Mouse (Mus musculus): ENCODE measurements around the gene Mpnd. TPM values are rescaled to one million over a fixed set of nuclear protein-coding genes. Genes with fewer than 3 reads are reported as not detected.
A peak's percentile ranks its signal among the peaks of the same experiment; 100 is the strongest.

Mpnd gene
- 190 and 191 TPM in 2 replicates for polyA plus RNA-seq (2015; fragmentation: Nextera tagmentation; extraction: Ambion mirVana)

DNA sequence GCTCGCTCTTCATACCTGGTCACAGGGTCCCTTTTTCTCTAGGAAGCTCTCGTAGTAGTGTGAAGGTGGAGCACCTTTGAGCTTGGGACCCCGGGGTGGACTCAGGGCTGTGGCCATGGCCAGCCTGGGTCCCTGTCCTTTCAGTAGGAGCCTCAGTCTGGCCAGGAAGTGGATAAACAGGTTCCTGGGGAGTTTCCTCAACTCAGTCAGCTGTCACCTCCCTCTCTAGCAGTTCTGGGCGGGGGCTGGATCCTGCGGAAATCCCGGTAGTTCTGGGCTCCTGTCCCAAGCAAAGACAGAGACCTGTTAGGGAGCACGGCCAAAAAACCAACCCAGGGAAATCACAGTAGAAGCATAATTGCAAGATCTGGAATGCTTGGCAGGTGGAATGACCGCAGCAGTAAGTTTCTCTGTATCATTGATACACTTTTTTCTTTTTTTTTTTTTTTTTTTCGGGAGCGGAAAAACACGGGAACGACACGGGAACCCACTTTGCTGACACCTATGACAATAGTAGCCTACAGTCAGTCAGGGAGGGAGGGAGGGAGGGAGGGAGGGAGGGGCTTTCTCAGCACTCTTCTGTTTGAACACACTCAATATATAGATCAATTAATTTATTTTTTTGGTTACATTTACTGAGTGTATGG, at the start of gene Mpnd, which contains the start of gene Stap2:
Gene Mpnd, plus strand, starts transcription at position 297 of the 647 bp plus-strand sequence.
Gene Stap2, minus strand, starts transcription at position 170 of the 647 bp plus-strand sequence.
- Histone ChIP-seq H3K27me3 (peaks cover 5% of the 10 kb centered on the region), H3K4me3 (no peak within 1 kb of the TSS), H3K9me3 (no peaks in the 10 kb centered on the region), H3K9ac (replicated peaks) (no peak within 1 kb of the TSS), H3K27ac (replicated peaks) (no peak within 1 kb of the TSS), H3K36me3 (no peaks in the 10 kb centered on the region), H3K4me1 (peaks cover 17% of the 10 kb centered on the region), H3K4me2 (replicated peaks) (no peak within 1 kb of the TSS)
- 54% methylated on average over 13 of the region's 13 CpGs for WGBS
- ATAC-seq (replicated peaks) = no peak

GRCm38 (mm10) chr17:55956129-55956528, 49.4 kb upstream of the Mpnd start:
- H3K4me2 ChIP-seq (replicated peaks) = peak overlapping the region; percentile 91
- peak; percentile 9; the same call in 1 of the 2 replicates for ATAC-seq (replicated peaks)
- H3K9ac ChIP-seq (replicated peaks) = peak overlapping the region; percentile 68
- H3K27me3 ChIP-seq = 0 out of 2 replicates have a peak, but pooled peaks cover 3% of the 10 kb centered on the region
- H3K9me3 ChIP-seq = no peaks in the 10 kb centered on the region
- peaks cover 40% of the 10 kb centered on the region for H3K4me1 ChIP-seq
- H3K27ac ChIP-seq (replicated peaks) = peak overlapping the region; percentile 35
- WGBS = 2% methylated on average over 26 of the region's 26 CpGs
- H3K36me3 ChIP-seq = no peaks in the 10 kb centered on the region
- peak overlapping the region; percentile 61 for H3K4me3 ChIP-seq

DNA sequence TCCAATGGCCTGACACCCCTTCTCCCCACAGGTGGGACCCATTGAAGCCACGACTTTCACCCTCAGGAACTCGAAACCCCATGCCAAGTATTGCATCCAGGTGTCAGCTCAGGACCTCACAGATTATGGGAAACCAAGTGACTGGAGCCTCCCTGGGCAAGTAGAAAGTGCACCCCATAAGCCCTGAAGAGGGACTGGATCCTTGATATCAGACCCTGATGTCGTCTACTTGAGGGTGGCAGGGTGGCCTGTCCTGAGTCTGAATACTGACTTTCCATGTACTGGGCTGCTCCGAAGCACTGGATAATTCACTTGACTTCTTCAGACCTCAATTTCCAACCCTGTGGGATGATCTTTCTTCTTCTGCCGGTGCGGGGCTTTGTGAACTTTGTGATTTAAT, 48.9 kb upstream of the Mpnd start:
- peak overlapping the region; percentile 35 for H3K27ac ChIP-seq (replicated peaks)
- peak overlapping the region; percentile 91 for H3K4me2 ChIP-seq (replicated peaks)
- H3K36me3 ChIP-seq = 0 out of 2 replicates have a peak, but pooled peaks cover 4% of the 10 kb centered on the region
- ATAC-seq (replicated peaks) = no peak
- no peaks in the 10 kb centered on the region for H3K9me3 ChIP-seq
- peaks cover 40% of the 10 kb centered on the region for H3K4me1 ChIP-seq
- H3K27me3 ChIP-seq = 0 out of 2 replicates have a peak, but pooled peaks cover 3% of the 10 kb centered on the region
- peak overlapping the region; percentile 68 for H3K9ac ChIP-seq (replicated peaks)
- whole genome bisulfite sequencing = 31% methylated on average over 6 of the region's 6 CpGs
- H3K4me3 ChIP-seq = peak overlapping the region; percentile 61

GRCm38 (mm10) chr17:55957168-55957567, 48.3 kb upstream of the Mpnd start:
- ATAC-seq (replicated peaks) = no peak
- Histone ChIP-seq H3K36me3 (peaks cover 5% of the 10 kb centered on the region; the same call in 1 of the 2 replicates), H3K9me3 (no peaks in the 10 kb centered on the region), H3K4me1 (peaks cover 40% of the 10 kb centered on the region), H3K4me3 (no peak overlapping the region), H3K27me3 (0 out of 2 replicates have a peak, but pooled peaks cover 3% of the 10 kb centered on the region), H3K9ac (replicated peaks) (no peak overlapping the region), H3K27ac (replicated peaks) (no peak overlapping the region), H3K4me2 (replicated peaks) (peak overlapping the region; percentile 91)
- 13% methylated on average over 9 of the region's 9 CpGs for WGBS

- 0 out of 2 replicates have a peak, but pooled peaks cover 3% of the 10 kb centered on the region for H3K27me3 ChIP-seq
- H3K9me3 ChIP-seq = no peaks in the 10 kb centered on the region
- H3K36me3 ChIP-seq = peaks cover 8% of the 10 kb centered on the region; the same call in 1 of the 2 replicates
- no peak for ATAC-seq (replicated peaks)
- H3K9ac ChIP-seq (replicated peaks) = peak overlapping the region; percentile 54
- H3K4me3 ChIP-seq = peak overlapping the region; percentile 55
- H3K4me2 ChIP-seq (replicated peaks) = peak overlapping the region; percentile 66
- WGBS = 83% methylated on average over 13 of the region's 13 CpGs
- peaks cover 40% of the 10 kb centered on the region for H3K4me1 ChIP-seq
- peak overlapping the region; percentile 97 for H3K27ac ChIP-seq (replicated peaks)
These were observed 47.6 kb upstream of the Mpnd start for GRCm38 (mm10) chr17:55957726-55958583.

GRCm38 (mm10) chr17:55958584-55958886, 47.0 kb upstream of the Mpnd start:
- Histone ChIP-seq H3K4me2 (replicated peaks) (peak overlapping the region; percentile 66), H3K27me3 (0 out of 2 replicates have a peak, but pooled peaks cover 3% of the 10 kb centered on the region), H3K9ac (replicated peaks) (peak overlapping the region; percentile 54), H3K4me3 (peak overlapping the region; percentile 55), H3K9me3 (no peaks in the 10 kb centered on the region), H3K36me3 (peaks cover 8% of the 10 kb centered on the region; the same call in 1 of the 2 replicates), H3K27ac (replicated peaks) (peak overlapping the region; percentile 97), H3K4me1 (peaks cover 40% of the 10 kb centered on the region)
- ATAC-seq (replicated peaks) = no peak
- WGBS = 27% methylated on average over 2 of the region's 2 CpGs

DNA sequence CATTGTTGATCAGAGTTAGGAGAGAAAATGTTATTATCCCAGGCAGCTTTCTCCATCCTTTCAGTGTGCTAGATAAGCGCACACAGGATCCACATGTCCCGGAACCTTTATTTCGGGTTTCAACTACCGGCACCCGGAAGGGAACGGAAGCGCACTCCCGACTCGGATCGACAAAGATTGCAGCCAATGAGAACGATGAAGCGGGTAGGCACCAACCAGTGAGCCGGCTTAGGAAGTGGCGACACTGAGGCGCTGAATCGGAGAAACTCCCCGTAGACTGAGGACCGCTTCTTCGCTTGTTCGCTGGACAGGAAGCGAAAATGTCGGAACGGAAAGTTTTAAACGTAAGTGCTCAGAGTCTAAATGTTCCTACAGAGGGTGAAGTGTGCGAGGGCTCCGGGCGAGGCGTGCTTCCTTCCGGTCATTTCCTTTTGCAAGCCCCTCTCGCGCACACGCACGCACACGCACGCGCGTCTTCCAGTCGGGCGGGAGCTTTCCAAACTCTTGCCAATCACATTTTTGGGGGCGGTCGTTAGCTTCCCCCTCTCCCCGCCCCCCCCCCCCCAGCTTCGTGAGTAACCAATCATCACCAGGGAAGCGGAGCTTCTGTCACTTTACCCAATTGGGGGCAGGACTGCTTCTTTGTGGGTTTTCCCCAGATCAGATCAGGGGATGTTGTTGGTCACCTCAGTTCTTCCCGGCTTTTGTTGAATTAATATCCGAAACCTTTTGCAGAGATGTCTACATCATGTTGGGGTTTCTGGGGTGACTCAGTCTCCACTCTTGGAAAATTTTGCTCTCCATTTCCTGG, 46.4 kb upstream of the Mpnd start, which contains the start of gene Yju2:
Gene Yju2, plus strand, starts transcription at position 182 of the 811 bp plus-strand sequence.
- peak; percentile 93 for ATAC-seq (replicated peaks)
- H3K4me1 ChIP-seq = peaks cover 40% of the 10 kb centered on the region
- H3K4me2 ChIP-seq (replicated peaks) = peak within 1 kb of the TSS; percentile 66
- under 1% methylated on average over 46 of the region's 46 CpGs for WGBS
- H3K9me3 ChIP-seq = no peaks in the 10 kb centered on the region
- H3K36me3 ChIP-seq = peaks cover 8% of the 10 kb centered on the region; the same call in 1 of the 2 replicates
- H3K27ac ChIP-seq (replicated peaks) = peak within 1 kb of the TSS; percentile 97
- peak within 1 kb of the TSS; percentile 54 for H3K9ac ChIP-seq (replicated peaks)
- 0 out of 2 replicates have a peak, but pooled peaks cover 2% of the 10 kb centered on the region for H3K27me3 ChIP-seq
- peak within 1 kb of the TSS; percentile 55 for H3K4me3 ChIP-seq

DNA sequence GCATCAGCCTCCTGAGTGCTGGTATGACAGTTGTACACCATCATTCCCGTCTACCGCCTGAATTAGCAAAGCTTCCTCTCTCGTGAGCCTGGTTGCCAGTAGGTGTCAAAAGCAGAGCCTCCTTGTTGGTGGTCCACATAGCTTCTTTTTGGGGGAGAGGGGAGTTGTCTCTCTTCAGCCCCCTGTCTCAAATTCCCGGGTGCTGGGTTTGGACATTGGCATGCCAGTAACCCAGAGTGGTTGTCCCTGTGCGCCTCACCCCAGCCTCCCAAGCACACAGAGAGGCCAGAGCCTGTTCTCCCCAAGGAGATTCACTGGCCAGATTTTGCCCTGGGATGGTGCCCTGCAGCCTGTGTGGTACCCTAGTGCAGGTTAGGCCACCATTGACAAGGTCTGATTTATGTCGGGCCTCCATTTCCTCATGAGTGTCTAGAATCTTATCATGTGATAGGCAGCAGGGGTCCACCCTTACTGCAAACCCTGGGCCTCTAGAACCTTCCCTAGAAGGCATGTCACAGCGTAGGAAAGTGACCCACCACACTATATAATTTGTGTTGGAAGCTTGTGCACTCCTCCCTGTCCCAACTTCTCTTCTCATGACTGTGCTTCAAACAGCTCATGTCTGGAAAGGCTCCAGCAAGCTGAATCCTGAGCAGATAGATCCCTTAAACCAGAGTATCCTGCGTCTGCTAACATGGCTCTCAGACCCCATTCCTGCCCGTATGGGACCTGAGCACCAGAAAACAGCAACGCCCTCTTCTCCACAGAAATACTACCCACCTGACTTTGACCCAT, 45.4 kb upstream of the Mpnd start:
- 75% methylated on average over 10 of the region's 10 CpGs for WGBS
- peaks cover 13% of the 10 kb centered on the region; the same call in 1 of the 2 replicates for H3K36me3 ChIP-seq
- peak overlapping the region; percentile 66 for H3K4me2 ChIP-seq (replicated peaks)
- H3K9me3 ChIP-seq = no peaks in the 10 kb centered on the region
- H3K9ac ChIP-seq (replicated peaks) = peak overlapping the region; percentile 43
- H3K27ac ChIP-seq (replicated peaks) = peak overlapping the region; percentile 97
- no peak for ATAC-seq (replicated peaks)
- H3K4me1 ChIP-seq = peaks cover 40% of the 10 kb centered on the region
- H3K27me3 ChIP-seq = no peaks in the 10 kb centered on the region
- H3K4me3 ChIP-seq = peak overlapping the region; percentile 55

DNA sequence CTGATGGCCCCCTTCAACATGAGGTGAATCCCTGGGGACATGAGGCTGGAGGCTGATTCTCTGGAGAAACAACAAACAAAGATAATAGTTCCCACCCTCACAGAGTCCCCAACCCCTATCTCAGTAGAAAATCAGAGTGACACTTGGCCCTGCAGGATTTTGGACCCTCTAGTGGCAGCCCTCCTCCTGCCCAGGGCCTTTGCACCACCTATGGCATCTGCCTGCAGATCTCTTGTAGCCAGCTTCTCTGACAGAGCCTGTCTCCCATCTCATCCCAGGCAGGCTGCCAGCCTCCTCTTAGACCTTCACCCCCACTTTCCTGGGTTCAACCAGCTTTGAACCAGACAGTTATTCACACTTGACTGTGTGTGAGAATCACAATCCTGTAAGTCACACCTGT, 44.7 kb upstream of the Mpnd start:
- Histone ChIP-seq H3K27me3 (no peaks in the 10 kb centered on the region), H3K27ac (replicated peaks) (no peak overlapping the region), H3K4me1 (peaks cover 38% of the 10 kb centered on the region), H3K9ac (replicated peaks) (no peak overlapping the region), H3K4me2 (replicated peaks) (no peak overlapping the region), H3K9me3 (no peaks in the 10 kb centered on the region), H3K36me3 (peaks cover 16% of the 10 kb centered on the region; the same call in 1 of the 2 replicates), H3K4me3 (no peak overlapping the region)
- no peak for ATAC-seq (replicated peaks)

- no peaks in the 10 kb centered on the region for H3K9me3 ChIP-seq
- H3K27ac ChIP-seq (replicated peaks) = no peak overlapping the region
- no peak overlapping the region for H3K9ac ChIP-seq (replicated peaks)
- H3K27me3 ChIP-seq = no peaks in the 10 kb centered on the region
- H3K4me2 ChIP-seq (replicated peaks) = no peak overlapping the region
- H3K36me3 ChIP-seq = peaks cover 17% of the 10 kb centered on the region; the same call in 1 of the 2 replicates
- H3K4me1 ChIP-seq = peaks cover 29% of the 10 kb centered on the region
- 94% methylated on average over 7 of the region's 7 CpGs for WGBS
- no peak overlapping the region for H3K4me3 ChIP-seq
- ATAC-seq (replicated peaks) = no peak
These were observed 43.9 kb upstream of the Mpnd start for GRCm38 (mm10) chr17:55961631-55962030.

- WGBS = 79% methylated on average over 14 of the region's 14 CpGs
- H3K27ac ChIP-seq (replicated peaks) = no peak overlapping the region
- H3K4me2 ChIP-seq (replicated peaks) = no peak overlapping the region
- H3K36me3 ChIP-seq = peaks cover 22% of the 10 kb centered on the region; the same call in 1 of the 2 replicates
- H3K4me1 ChIP-seq = peaks cover 15% of the 10 kb centered on the region
- H3K9me3 ChIP-seq = no peaks in the 10 kb centered on the region
- H3K27me3 ChIP-seq = no peaks in the 10 kb centered on the region
- no peak overlapping the region for H3K9ac ChIP-seq (replicated peaks)
- ATAC-seq (replicated peaks) = no peak
- H3K4me3 ChIP-seq = no peak overlapping the region
These were observed 42.3 kb upstream of the Mpnd start for GRCm38 (mm10) chr17:55963171-55963570.
